Mouse (Mus musculus) layer of hippocampus, adult 8-10 months (tissue): ENCODE measurements around the gene Fap. TPM values are rescaled to one million over a fixed set of nuclear protein-coding genes. Genes with fewer than 3 reads are reported as not detected.
A peak's percentile ranks its signal among the peaks of the same experiment; 100 is the strongest.

Source experiments
- DNase-seq, 2 experiments: peaks; one replicate each; pipeline ENCODE4 v3.0.0; 2022; ENCODE audit warnings: low spot score in 2 of 2
- total RNA-seq, 4 experiments: library from RNA; stranded (reverse); gene quantifications; 2 replicates each; pipeline ENCODE4 v1.2.4; 2022

Gene Fap
- 1 to 10 TPM in 1 of 4 experiments, under 1 TPM in 3; 0.47 to 1.2 (median 0.85) TPM for total RNA-seq

DNA sequence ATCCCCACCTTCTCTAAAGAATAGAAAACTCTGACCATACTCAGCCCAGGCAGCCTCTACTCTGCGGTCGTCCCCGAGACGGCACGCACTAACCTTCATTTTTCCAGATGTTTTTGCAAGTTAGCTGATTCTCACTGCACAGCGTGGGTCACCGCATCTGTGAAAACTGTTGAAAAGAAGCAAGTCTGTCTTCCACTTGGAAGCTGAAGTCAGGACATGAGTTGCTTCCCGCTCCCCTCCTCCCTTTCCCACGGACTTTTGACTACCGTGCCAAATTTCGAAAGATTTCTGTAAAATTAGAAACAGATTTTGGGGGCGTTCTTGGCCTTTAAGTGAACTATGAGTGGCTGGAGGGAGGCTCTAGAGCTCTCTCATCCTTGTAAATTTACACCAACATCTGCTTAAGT lies at the start of gene Fap:
Fap (minus strand) TSS at position 323 of the 407 bp plus-strand sequence.
- no peak for DNase-seq

DNA sequence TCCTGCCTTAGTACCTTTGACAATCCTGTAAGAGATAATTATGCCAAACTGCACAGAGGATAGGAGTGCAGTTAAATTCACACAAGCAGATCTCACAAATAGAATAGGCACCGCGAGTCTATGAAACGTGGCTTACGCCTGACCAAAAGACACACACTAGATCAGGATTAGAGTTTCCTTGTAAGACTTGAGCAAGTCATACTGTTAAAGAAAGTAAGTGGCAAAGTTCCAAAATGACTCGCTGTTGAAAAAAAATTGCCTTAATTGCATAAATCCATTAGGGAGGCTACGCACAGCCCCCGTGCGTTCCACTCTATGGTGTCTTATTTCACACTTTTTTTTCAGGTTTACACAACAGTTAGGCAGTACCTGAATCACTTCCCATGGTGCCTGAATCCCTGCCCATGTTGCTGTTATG lies 49.2 kb upstream of the Fap start:
- no peak for DNase-seq

DNA sequence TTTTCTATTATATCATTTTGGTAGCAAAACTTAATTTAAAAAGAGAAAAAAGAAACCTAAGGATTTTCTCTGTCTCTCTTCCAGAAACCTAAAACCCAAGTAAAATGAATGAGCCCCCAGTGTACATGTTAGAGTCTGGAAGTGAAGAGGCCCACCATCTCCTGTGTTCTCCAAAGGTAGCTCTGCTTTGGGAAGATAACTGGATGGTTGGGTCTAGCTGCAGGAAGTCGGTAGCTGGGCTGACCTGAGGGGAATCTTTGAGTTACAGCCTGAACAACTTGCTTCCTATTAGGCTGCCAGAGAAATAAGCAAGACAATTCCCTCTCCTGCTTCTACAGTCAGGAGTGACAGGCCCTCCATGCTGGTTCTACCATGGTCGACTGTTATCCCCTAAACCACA lies 45.8 kb upstream of the Fap start:
- no peak for DNase-seq

DNA sequence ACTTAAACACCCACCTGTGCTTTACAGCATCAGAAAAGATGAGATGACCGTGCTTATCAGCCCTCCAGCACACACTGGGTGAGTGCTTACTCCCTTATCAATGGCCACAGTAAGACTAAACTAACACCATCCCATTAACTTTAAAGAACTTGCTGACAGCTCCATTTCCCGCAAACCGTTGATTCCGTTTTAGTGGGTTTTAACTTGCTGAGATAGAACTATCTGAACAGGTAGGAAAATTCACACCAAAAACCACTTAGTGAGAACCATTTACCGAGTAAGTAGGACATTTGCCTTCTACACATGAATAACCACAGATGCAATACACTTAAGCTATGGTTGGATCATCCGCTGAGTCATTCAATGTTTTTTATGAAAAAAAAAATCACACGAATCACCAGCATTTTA lies 45.1 kb upstream of the Fap start:
- no peak for DNase-seq

DNA sequence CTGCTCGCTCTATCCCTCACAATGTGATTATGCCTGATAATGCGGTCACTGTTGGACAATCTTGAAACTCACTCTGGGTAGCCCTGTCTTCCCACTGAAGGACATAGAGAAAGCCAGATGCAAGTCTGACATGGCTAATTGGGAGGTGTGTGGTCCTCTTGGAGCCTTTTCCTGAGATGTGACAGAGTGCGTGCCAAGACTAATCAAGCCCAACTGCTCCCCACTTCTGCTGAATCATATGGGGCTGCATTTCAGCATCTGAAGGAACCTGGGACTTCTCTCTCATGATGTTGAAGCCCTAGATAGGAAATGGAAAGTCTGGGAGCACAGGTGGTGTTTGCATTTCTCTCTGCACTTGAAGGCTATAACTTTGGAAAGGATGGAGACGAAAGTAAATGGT lies 39.3 kb upstream of the Fap start:
- no peak for DNase-seq

DNA sequence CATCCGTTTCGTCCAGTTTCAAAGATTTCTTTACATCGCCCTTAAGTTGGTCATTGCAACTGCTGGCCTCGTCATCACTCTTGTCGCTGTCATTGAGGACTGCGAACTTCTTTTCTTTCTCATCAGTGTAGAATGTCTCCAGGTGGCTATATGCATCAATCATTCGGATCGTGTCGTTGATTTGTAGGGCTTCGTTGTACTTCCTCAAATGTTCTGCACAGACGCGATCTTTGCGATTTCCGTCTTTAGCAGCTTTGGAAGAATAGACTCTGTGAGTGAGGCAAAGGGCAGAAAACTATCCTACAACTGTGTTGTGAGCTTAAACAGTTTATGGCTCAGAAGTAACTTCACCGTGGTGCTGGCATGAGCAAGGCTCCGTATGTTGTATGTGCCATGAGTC lies 32.3 kb upstream of the Fap start:
- DNase-seq = no peak

DNA sequence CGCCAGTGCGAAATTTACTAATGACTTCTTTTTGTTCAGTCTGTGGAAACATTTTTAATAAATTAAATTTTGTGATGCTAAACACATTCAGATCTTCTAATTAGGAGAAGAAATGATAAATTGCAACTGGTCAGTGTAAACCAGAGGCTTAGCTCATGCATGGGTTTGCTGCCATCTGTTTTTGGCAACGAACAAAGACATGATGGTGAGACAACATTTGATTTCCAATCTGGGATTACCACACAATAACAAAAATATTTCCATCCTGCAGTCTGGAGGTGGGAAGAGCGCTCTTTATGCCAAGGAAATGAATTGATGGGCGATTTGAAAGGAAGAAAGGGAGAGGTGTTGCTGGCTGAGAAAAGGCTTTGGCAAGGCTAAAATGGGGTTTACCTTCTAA lies 29.7 kb upstream of the Fap start:
- DNase-seq = no peak

DNA sequence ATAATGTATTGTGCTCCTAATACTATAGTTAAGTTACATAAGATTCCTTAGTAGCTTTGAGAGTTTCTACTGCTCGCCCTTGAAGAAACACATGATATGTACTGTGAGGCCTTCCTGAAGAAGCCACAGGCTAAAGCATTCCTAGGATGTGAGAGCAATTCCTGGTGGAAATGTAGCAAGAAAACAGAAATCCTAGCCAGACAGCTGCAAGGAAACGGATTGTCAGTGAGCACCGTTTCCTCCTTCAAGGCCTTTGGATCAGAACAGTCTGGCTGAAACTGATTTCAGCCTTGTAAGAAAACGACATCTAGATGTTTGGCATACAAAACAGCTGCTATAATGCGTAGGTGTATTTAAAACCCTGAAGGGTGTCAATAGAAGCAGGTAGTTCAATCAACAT lies 22.7 kb upstream of the Fap start:
- DNase-seq = no peak

DNA sequence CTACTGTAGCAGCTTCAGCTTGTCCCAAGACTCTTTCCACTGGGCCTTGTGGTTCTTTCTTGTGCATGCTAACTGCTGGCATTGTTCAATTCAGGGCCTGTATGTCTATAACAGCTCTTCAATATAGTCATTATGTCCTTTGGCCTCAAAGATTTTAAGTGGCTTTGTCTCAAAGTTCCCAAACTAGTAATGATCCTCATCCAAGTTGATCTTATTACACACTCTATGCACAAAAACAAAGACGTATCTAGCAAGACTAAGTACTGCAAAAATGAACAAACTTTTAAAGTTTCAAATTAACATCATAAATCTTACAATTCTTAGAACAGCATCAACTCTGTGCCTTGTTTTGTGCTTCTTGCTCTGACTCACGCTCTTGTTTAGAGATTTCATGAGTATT lies 20.6 kb upstream of the Fap start:
- no peak for DNase-seq

DNA sequence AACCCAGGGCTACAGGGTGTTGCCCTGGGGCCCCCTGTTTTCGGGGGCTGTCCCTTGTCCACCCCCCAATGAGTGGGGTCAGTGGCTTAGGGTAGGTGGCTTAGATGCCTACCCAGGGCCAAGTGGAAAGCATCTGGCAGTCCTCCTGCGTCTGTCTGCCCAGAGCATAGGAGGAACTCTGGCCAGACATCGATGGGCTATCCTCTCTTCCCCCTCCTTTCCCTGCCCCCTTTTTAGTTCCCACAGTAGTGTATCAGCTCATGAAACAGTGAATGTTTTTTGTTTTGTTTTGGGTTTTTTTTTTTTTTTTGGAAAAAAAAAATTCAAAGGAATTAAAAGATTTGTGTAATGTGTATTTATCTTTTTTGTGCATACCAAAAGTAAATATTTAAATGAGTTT lies 17.7 kb upstream of the Fap start:
- DNase-seq = no peak

DNA sequence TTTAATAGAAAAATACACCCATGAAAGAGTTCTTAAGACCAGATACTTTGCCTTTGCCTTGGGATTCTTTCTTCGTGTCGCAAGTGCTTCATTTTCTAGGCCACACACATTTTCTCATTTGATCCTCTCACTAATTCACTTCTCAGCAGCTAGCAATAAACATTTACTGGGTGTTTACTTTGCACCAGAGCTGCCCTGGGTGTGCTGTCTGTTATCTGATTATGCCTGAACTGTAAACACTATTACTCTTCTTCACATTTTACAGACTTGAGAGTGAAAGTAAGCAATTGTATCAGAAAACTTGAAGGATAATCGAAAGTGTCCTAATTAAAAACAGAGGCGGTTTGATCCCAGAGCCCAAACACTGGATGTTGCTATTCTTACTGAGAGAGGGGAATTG lies 15.5 kb upstream of the Fap start:
- no peak for DNase-seq

DNA sequence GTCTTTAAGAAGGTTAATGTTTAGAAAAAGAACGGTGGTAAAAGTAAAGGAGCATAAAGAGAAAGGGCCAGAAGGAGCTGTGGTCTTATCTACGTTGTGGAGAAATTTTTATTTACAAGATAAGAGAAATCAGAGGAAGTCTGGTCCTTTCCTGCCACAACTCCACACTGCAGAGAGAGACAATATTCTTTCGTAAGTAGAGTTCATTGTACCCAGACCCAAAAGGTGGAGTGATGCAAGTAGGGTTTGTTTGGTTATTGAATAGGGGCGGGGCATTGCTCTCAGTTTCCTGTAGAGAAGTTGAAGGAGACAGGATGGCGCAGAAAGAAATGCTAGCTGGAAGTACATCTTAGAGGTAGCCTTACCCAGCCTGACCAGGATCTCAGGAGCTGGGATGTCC lies 11.9 kb upstream of the Fap start:
- DNase-seq = no peak

DNA sequence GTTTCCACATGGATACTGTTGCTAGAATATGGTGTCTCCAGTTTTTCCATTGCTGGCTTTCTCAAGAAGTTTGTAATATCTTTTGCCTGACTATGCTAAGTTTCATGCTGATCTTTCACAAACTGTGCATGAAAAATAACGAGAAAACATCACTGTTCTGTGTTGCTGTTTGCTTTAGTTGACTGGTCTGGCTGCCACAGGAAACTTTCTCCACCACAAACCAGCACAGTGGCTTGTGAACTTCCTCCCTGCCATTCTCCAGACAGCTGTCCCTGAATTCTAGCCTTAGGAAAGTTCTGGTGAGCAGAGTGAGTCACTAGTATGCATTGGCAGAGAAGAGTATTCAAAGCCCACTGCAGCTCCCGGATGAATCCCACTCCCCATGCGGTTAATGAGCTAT lies 1.1 kb upstream of the Fap start:
- DNase-seq = no peak

DNA sequence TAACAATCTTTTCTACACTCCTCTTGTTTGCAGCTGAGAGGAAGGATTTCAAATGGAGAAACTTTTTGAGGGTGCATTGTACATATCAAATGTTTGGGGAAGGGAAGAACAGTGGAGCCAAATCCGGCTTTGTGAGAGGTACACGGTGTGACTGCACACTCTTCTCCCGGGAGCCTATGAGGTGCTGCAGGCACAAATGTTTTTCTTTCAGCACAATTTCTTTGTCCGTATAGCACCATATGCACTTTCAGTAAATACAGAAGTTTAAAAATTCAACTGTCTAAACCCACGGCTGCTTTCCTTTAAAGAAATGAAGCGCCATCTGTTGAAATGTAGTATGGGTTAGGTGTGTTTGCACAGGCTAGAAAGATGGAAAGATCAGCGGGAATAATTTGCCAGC lies 375 bp upstream of the Fap start:
- DNase-seq = peak in 1 of 2 experiments; percentile 13

DNA sequence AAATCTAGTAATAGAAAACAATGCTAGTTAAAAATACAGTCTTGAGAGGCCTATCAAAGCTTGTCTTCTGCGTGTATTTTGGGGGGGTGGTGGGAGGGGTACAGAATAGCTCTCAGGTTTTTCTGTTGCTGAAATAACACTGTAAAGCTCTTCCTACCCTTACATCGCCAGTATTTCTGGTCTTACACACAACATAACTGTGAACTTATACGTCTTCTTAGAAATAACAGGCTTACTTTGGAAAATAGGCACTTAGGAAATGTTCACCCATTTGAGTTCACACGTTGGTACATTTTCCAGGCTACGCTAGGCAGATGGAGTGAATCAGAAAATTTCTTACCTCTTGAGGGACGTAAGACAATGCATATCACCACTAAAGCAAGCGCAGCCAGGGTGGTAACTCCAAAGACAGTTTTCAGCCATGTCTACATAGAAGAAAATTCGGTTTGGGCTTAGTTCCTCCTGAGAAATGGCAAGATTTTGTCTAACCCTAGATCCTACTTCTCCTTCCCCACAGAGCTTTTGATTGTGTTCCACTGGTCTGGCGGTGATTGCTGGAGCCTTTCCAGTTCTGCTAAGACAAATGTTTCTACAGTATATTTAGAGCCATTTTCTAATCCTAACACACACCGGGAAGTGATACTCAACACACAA lies 649 bp downstream of the Fap start:
- no peak for DNase-seq

DNA sequence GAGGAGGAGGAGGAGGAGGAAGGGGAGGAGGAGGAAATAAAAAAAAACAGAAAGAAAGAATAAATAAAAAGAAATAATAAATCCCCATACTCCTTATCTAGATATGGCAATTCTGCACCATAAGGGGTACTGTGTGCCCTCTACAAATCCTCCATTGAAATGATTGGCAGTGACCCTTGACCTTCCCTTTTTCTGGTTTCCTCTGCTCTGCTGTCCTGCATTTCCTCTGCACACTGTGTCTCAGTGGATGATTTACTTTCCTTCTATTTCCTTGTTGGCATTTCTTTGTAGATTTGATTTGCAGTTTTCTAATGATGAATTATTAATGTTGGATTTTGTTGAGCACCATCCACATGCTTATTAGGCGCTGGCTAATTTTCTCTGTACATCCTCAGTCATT lies 9.2 kb downstream of the Fap start:
- no peak for DNase-seq

DNA sequence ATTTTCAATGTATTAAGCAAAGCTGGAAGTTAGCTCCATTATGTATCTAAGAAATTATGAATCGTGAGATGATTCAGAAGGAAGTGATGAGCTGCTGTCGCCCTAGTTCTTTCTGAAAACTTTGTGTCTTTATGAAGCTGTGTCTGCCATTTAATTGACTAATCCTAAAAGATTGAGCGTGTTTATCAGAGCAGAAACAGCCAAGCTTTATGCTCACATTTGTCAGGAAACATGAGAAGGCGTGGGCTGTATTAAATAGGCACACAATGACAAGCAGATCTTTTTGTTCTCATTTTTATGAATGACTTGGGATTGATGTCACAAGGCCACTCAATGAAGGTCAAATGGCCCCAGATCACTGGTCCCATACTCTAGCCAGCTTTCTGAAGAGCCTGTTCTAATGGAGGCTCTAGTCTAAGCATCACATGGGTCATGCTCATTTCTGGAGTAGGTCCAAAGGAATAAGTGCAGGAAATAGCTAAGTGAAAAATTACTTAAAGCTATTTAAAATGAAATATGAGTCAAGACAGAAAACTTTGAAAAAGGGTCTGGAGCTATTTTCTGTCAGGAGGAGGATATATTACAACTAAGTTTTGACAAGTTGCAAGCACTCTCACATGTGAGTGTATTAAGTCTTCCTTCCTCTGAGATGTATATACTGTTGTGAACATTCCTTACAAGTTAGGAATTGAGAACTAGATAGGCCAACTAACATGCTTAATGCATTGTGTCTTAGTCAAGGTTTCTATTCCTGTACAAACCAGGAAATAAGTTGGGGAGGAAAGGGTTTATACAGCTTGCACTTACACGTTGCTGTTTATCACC lies 11.0 kb downstream of the Fap start:
- DNase-seq = no peak

DNA sequence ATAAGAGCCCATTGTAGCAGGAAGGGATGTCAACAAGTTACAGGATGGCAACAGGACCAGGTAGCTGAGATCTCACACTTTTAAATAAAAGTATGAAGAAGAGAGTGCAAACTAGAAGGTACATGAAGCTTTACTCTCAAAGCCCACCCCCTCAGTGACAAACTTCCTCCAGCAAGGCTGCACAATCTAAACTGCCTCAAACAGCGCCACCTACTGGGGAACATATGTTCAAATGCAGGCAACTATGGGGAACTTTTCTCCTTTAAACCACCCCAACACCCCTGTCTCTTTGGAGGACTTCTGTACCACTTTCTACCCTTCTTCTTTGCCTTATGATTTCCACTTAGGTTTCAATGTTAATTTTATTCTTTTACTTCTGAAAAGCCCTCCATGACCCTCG lies 16.5 kb downstream of the Fap start:
- no peak for DNase-seq

DNA sequence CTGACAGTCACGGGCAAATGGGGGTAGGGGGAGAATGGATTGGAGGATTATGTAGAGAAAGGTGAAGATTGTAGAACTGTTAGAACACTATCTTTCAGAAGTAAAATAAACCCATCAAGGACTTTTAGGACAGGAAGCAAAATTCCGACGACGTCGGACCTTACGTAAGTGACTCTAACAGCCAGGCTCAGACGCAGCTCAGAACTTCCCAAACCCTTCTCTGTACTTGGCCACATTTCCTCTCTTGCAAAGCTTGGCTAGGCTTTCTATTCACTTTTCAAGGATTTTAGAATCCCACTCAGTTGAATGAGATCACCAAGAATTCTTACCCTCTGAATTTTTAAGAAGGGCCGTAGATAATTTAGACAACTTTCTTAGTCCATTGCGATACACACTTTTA lies 17.5 kb downstream of the Fap start:
- DNase-seq = no peak

DNA sequence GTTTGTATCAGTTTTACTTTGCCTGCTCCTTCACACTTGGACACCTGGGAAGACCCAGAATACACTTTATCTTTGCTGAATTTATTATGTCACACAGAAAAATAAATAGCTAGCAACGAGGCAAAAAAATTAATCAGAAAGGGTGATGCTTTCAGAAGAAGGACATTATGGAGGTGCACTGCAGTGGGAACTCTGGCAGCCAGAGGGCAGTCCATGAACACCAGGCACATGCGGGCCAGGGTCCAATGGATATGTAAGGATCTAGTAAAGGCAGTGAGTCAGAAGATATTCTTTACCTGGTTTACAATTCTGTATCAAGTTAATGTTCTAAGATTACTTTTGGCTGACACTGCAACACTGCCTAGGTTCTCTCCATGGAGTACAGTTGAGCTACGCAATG lies 24.2 kb downstream of the Fap start:
- no peak for DNase-seq

DNA sequence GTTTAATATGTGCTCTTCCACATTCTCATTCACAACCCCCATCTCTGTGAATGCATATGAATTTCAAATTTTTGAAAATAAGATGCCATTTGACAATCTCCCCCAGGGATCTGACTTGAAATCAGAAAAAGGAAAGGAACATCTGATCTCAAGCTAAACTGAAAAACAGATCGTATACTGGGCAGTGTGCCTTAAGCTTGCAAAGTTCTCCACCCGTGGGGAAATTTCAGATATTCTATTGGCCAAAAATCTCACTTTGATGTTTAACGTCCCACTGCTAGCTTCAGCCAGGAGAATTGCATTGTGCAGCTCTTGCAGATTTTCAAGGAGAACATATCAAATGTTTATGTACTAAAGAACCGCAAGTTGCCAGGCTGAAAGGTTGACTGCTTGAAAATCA lies 24.7 kb downstream of the Fap start:
- no peak for DNase-seq

DNA sequence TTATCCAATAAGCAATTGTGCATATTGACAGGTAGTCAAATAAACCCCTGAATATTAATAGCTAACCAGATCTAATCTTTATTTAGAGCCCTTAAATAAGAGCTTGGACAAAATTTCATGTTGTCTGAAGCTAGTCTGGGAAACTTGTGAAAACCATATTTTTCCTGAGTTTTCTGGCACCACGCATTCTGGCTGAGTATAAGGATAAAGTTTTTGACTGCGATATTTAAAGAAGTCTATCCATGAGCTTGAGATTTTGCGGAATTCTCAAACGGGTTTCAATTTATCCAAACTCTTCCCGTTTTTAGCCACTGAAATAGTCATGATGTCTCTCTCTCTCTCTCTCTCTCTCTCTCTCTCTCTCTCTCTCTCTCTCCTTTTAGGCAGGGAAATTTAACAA lies 25.8 kb downstream of the Fap start:
- no peak for DNase-seq

DNA sequence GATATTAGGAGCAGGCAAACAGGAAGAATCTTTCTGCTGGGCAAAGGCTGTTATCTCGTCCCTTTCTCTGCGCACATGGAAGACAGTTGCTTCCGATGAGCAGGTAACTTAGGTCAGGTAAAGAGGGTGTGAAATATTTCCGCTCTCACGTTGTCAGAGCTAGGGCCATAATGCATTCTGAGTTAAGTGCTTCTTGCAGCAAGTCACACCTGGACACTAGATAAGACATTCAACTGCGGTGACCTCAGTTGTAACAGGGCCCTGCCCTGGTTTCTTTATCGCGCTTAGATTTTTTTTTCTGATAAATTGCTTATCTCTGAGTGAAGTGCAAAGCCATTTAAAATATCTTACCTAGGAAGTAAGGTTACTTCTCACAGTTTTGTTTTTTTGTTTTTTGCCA lies 38.4 kb downstream of the Fap start:
- no peak for DNase-seq
